Mouse (Mus musculus) central nervous system, embryonic 11.5 days (tissue): ENCODE data around the gene Klhl11. TPM values are rescaled to one million over a fixed set of nuclear protein-coding genes. Genes with fewer than 3 reads are reported as not detected.

ENCODE experiments used
- polyA plus RNA-seq: library from polyadenylated mRNA; depleted of rRNA; stranded (reverse); fragments of >200 nt; gene quantifications from 2 replicates; pipeline ENCODE4 v1.2.3, GENCODE M21; 2012; rRNA removed

Gene Klhl11
- 9.5 and 9.8 TPM in 2 replicates for polyA plus RNA-seq

GRCm38 (mm10) chr11:100472197-100472934 is at the start of gene Klhl11:
TSS of gene Klhl11 (minus strand) at chr11:100472741.

DNA sequence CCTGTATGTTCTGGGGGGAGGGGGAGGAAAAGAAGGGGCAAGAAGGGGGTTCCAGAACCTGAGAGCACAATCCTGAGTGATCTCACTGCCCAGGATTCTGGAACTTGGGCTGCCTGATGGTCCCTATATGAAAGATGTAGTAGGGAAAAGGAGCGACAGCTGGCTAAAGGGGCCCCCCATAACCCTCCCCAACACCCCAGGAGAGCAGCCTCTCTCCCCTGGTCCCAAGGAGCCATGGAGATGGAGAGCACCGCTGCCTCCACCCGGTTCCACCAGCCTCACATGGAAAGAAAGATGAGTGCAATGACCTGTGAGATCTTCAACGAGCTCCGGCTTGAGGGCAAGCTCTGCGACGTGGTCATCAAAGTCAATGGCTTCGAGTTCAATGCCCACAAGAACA is 30.7 kb downstream of the Klhl11 start, which contains the start of the genes Nt5c3b and Klhl10:
TSS of gene Nt5c3b (minus strand) at position 12 of the 400 bp plus-strand sequence.
TSS of gene Klhl10 (plus strand) at position 121 of the 400 bp plus-strand sequence.

GRCm38 (mm10) chr11:100414914-100415822 is 57.4 kb downstream of the Klhl11 start, which contains the start of gene Fkbp10:
TSS of gene Fkbp10 (plus strand) at chr11:100415697.

DNA sequence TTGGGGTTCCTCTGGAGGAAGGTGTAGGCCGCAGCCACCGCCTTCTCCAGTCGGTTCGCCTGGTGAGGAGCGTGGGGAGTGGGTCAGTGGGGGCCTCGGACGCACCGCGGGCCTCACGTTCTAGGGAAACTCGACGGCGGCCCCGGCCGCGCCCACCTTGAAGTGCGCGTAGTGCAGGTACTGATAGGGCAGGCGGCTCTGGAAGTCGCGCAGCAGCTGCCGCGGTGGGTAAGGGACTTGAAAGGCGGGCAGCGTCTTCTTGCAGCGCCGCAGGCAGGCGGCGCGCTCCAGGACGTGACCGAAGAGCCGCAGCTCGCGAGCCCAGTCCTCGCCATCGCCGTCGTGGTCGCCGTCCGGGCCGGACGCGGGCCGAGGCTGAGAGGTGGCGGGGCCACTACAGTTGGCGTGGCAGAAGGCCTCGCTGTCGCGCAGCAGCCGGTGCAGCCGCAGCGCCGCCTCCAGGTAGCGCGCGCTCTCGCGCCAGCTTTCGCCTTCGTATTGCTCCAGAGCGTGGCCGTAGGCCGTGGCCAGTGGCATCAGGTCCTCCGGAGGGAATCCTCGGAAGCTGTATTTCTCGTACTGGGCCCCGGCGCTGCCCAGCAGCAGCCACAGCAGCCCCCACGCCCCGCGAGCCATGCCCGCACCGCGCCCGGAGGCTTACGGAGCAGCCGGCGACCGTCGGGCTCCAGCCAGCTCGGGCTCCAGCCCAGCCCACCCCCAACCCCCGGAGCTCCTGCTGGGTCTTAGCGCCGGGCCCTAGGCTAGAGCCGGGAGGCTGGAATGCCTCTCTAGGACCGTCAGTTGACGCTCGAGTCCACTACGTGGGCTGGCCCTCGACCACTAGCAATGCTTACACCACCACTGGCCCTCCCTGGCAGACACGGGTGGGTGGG is 58.3 kb downstream of the Klhl11 start, which contains the start of gene P3h4:
TSS of gene P3h4 (minus strand) at position 816 of the 893 bp plus-strand sequence.

Other genes with a start within 250 kb of the Klhl11 start
- not detected in 2 replicates for gene Krt16, start 223.8 kb downstream of the Klhl11 start, polyA plus RNA-seq
- gene Krt17, start 211.7 kb downstream of the Klhl11 start, polyA plus RNA-seq = 0.14 and 0.73 TPM in 2 replicates
- not detected in 2 replicates for gene Krt42, start 202.9 kb downstream of the Klhl11 start, polyA plus RNA-seq
- gene Eif1, start 152.9 kb downstream of the Klhl11 start, polyA plus RNA-seq = 215 and 452 TPM in 2 replicates
- 0.19 TPM in 1 of 2 replicates, not detected in the other for gene Gast, start 138.3 kb downstream of the Klhl11 start, polyA plus RNA-seq
- gene Hap1, start 116.6 kb downstream of the Klhl11 start, polyA plus RNA-seq = 33.8 and 134 TPM in 2 replicates
- 21.6 and 38.3 TPM in 2 replicates for gene Jup, start 75.0 kb downstream of the Klhl11 start, polyA plus RNA-seq
- 16.9 and 31.2 TPM in 2 replicates for gene P3h4, start 57.9 kb downstream of the Klhl11 start, polyA plus RNA-seq
- gene Fkbp10, start 57.0 kb downstream of the Klhl11 start, polyA plus RNA-seq = 28.6 and 64.3 TPM in 2 replicates
- gene Nt5c3b, start 30.9 kb downstream of the Klhl11 start, polyA plus RNA-seq = 71.6 and 105 TPM in 2 replicates
- gene Klhl10, start 30.8 kb downstream of the Klhl11 start, polyA plus RNA-seq = 0.86 and 1.3 TPM in 2 replicates
- gene Acly, start 55.3 kb upstream of the Klhl11 start, polyA plus RNA-seq = 174 and 188 TPM in 2 replicates
- gene Ttc25, start 72.9 kb upstream of the Klhl11 start, polyA plus RNA-seq = 1.1 and 1.6 TPM in 2 replicates
- 10.0 and 14.6 TPM in 2 replicates for gene Cnp, start 102.2 kb upstream of the Klhl11 start, polyA plus RNA-seq
- 67.2 and 77.8 TPM in 2 replicates for gene Nkiras2, start 146.5 kb upstream of the Klhl11 start, polyA plus RNA-seq
- gene Dnajc7, start 147.4 kb upstream of the Klhl11 start, polyA plus RNA-seq = 267 and 311 TPM in 2 replicates
- 0.35 and 0.65 TPM in 2 replicates for gene Zfp385c, start 219.7 kb upstream of the Klhl11 start, polyA plus RNA-seq
- 3.2 and 3.3 TPM in 2 replicates for gene Dhx58, start 231.5 kb upstream of the Klhl11 start, polyA plus RNA-seq
- 49.7 and 54.3 TPM in 2 replicates for gene Kat2a, start 239.7 kb upstream of the Klhl11 start, polyA plus RNA-seq
- gene Hspb9, start 241.1 kb upstream of the Klhl11 start, polyA plus RNA-seq = 0.21 TPM in 1 of 2 replicates, not detected in the other